Mouse (Mus musculus): ENCODE results near the gene Igdcc3. TPM values are rescaled to one million over a fixed set of nuclear protein-coding genes. Genes with fewer than 3 reads are reported as not detected.

Gene Igdcc3
- polyA plus RNA-seq, 1 experiment from 2014 or later, result 5.5 TPM

- WGBS, result 62% methylated on average over 3 of the region's 3 CpGs
- Histone ChIP-seq H3K9ac (no peak overlapping the region), H3K36me3 (no peaks in the 10 kb centered on the region), H3K27ac (ENCODE audit: poor library complexity, severe bottlenecking) (no peak overlapping the region), H3K27me3 (replicated peaks) (peaks cover 11% of the 10 kb centered on the region), H3K9me3 (replicated peaks) (no peaks in the 10 kb centered on the region), H3K4me2 (no peak overlapping the region), H3K4me1 (replicated peaks) (peaks cover 30% of the 10 kb centered on the region), H3K4me3 (no peak overlapping the region)
- ATAC-seq (ENCODE audit: insufficient number of reproducible peaks, low FRiP score), result no peak
These were observed 36.5 kb downstream of the Igdcc3 start for GRCm38 (mm10) chr9:65177497-65177896.

- H3K4me3 ChIP-seq, result no peak overlapping the region
- H3K27me3 ChIP-seq (replicated peaks), result peaks cover 11% of the 10 kb centered on the region
- no peak overlapping the region for H3K9ac ChIP-seq
- H3K4me2 ChIP-seq, result peak overlapping the region; percentile 61
- no peak for ATAC-seq (ENCODE audit: insufficient number of reproducible peaks, low FRiP score)
- H3K36me3 ChIP-seq, result no peaks in the 10 kb centered on the region
- 51% methylated on average over 10 of the region's 10 CpGs for WGBS
- peaks cover 30% of the 10 kb centered on the region for H3K4me1 ChIP-seq (replicated peaks)
- H3K27ac ChIP-seq (ENCODE audit: poor library complexity, severe bottlenecking), result no peak overlapping the region
- no peaks in the 10 kb centered on the region for H3K9me3 ChIP-seq (replicated peaks)
These were observed 36.9 kb downstream of the Igdcc3 start for GRCm38 (mm10) chr9:65177912-65178311.

GRCm38 (mm10) chr9:65178336-65179213, 37.6 kb downstream of the Igdcc3 start:
- H3K36me3 ChIP-seq, result no peaks in the 10 kb centered on the region
- peak overlapping the region; percentile 14 for H3K4me3 ChIP-seq
- peak; percentile 26; the same call in 1 of the 2 replicates for ATAC-seq (ENCODE audit: insufficient number of reproducible peaks, low FRiP score)
- H3K4me2 ChIP-seq, result peak overlapping the region; percentile 61
- H3K9ac ChIP-seq, result peak overlapping the region; percentile 38; the same call in 1 of the 2 replicates
- H3K4me1 ChIP-seq (replicated peaks), result peaks cover 30% of the 10 kb centered on the region
- H3K27ac ChIP-seq (ENCODE audit: poor library complexity, severe bottlenecking), result 0 out of 2 replicates have a peak overlapping the region, but pooled peaks have one; percentile 14
- peaks cover 11% of the 10 kb centered on the region for H3K27me3 ChIP-seq (replicated peaks)
- 8% methylated on average over 22 of the region's 22 CpGs for WGBS
- no peaks in the 10 kb centered on the region for H3K9me3 ChIP-seq (replicated peaks)

- Histone ChIP-seq H3K9ac (no peak overlapping the region), H3K4me2 (peak overlapping the region; percentile 19), H3K4me3 (no peak overlapping the region), H3K27me3 (replicated peaks) (peaks cover 11% of the 10 kb centered on the region), H3K36me3 (no peaks in the 10 kb centered on the region), H3K9me3 (replicated peaks) (no peaks in the 10 kb centered on the region), H3K27ac (ENCODE audit: poor library complexity, severe bottlenecking) (no peak overlapping the region), H3K4me1 (replicated peaks) (peaks cover 30% of the 10 kb centered on the region)
- 25% methylated on average over 17 of the region's 17 CpGs for WGBS
- ATAC-seq (ENCODE audit: insufficient number of reproducible peaks, low FRiP score), result no peak
These were observed 39.0 kb downstream of the Igdcc3 start for GRCm38 (mm10) chr9:65179817-65180624.

GRCm38 (mm10) chr9:65188599-65188998, 47.6 kb downstream of the Igdcc3 start:
- Histone ChIP-seq H3K27me3 (replicated peaks) (no peaks in the 10 kb centered on the region), H3K4me2 (no peak overlapping the region), H3K4me1 (replicated peaks) (peaks cover 13% of the 10 kb centered on the region), H3K9me3 (replicated peaks) (no peaks in the 10 kb centered on the region), H3K36me3 (no peaks in the 10 kb centered on the region), H3K4me3 (no peak overlapping the region), H3K27ac (ENCODE audit: poor library complexity, severe bottlenecking) (no peak overlapping the region), H3K9ac (no peak overlapping the region)
- ATAC-seq (ENCODE audit: insufficient number of reproducible peaks, low FRiP score), result no peak
- WGBS, result 4% methylated on average over 3 of the region's 3 CpGs

GRCm38 (mm10) chr9:65190306-65190705, 49.3 kb downstream of the Igdcc3 start:
- H3K4me1 ChIP-seq (replicated peaks), result peaks cover 23% of the 10 kb centered on the region
- no peak overlapping the region for H3K4me2 ChIP-seq
- H3K9me3 ChIP-seq (replicated peaks), result no peaks in the 10 kb centered on the region
- no peaks in the 10 kb centered on the region for H3K36me3 ChIP-seq
- H3K27ac ChIP-seq (ENCODE audit: poor library complexity, severe bottlenecking), result no peak overlapping the region
- H3K27me3 ChIP-seq (replicated peaks), result no peaks in the 10 kb centered on the region
- WGBS, result 79% methylated on average over 7 of the region's 7 CpGs
- H3K9ac ChIP-seq, result no peak overlapping the region
- ATAC-seq (ENCODE audit: insufficient number of reproducible peaks, low FRiP score), result no peak
- no peak overlapping the region for H3K4me3 ChIP-seq

GRCm38 (mm10) chr9:65191389-65191754, 50.4 kb downstream of the Igdcc3 start:
- no peaks in the 10 kb centered on the region for H3K27me3 ChIP-seq (replicated peaks)
- H3K9ac ChIP-seq, result no peak overlapping the region
- H3K4me1 ChIP-seq (replicated peaks), result peaks cover 32% of the 10 kb centered on the region
- H3K27ac ChIP-seq (ENCODE audit: poor library complexity, severe bottlenecking), result no peak overlapping the region
- no peak for ATAC-seq (ENCODE audit: insufficient number of reproducible peaks, low FRiP score)
- H3K36me3 ChIP-seq, result no peaks in the 10 kb centered on the region
- no peak overlapping the region for H3K4me2 ChIP-seq
- H3K4me3 ChIP-seq, result no peak overlapping the region
- WGBS, result 53% methylated on average over 2 of the region's 2 CpGs
- H3K9me3 ChIP-seq (replicated peaks), result no peaks in the 10 kb centered on the region

GRCm38 (mm10) chr9:65191755-65192469, 50.9 kb downstream of the Igdcc3 start:
- 52% methylated on average over 8 of the region's 8 CpGs for WGBS
- no peak overlapping the region for H3K27ac ChIP-seq (ENCODE audit: poor library complexity, severe bottlenecking)
- H3K27me3 ChIP-seq (replicated peaks), result no peaks in the 10 kb centered on the region

GRCm38 (mm10) chr9:65193214-65193613, 52.2 kb downstream of the Igdcc3 start:
- no peak for ATAC-seq (ENCODE audit: insufficient number of reproducible peaks, low FRiP score)
- H3K9ac ChIP-seq, result no peak overlapping the region
- peaks cover 35% of the 10 kb centered on the region for H3K4me1 ChIP-seq (replicated peaks)
- WGBS, result 70% methylated on average over 12 of the region's 12 CpGs
- no peaks in the 10 kb centered on the region for H3K36me3 ChIP-seq
- H3K27ac ChIP-seq (ENCODE audit: poor library complexity, severe bottlenecking), result no peak overlapping the region
- H3K4me2 ChIP-seq, result no peak overlapping the region
- no peaks in the 10 kb centered on the region for H3K9me3 ChIP-seq (replicated peaks)
- H3K27me3 ChIP-seq (replicated peaks), result no peaks in the 10 kb centered on the region
- no peak overlapping the region for H3K4me3 ChIP-seq

More at GRCm38 (mm10) chr9:65191755-65192469, 50.9 kb downstream of the Igdcc3 start:
- H3K4me3 ChIP-seq, result no peak overlapping the region
- H3K4me1 ChIP-seq (replicated peaks), result peaks cover 32% of the 10 kb centered on the region
- H3K4me2 ChIP-seq, result no peak overlapping the region
- H3K9me3 ChIP-seq (replicated peaks), result no peaks in the 10 kb centered on the region
- no peak overlapping the region for H3K9ac ChIP-seq
- H3K36me3 ChIP-seq, result no peaks in the 10 kb centered on the region
- no peak for ATAC-seq (ENCODE audit: insufficient number of reproducible peaks, low FRiP score)

- H3K4me2 ChIP-seq, result peak within 1 kb of the TSS; percentile 37
- WGBS, result 73% methylated on average over 4 of the region's 4 CpGs
- H3K4me1 ChIP-seq (replicated peaks), result peaks cover 37% of the 10 kb centered on the region
- no peaks in the 10 kb centered on the region for H3K9me3 ChIP-seq (replicated peaks)
- H3K36me3 ChIP-seq, result no peaks in the 10 kb centered on the region
- no peak within 1 kb of the TSS for H3K4me3 ChIP-seq
- H3K27me3 ChIP-seq (replicated peaks), result no peaks in the 10 kb centered on the region
- peak within 1 kb of the TSS; percentile 93 for H3K27ac ChIP-seq (ENCODE audit: poor library complexity, severe bottlenecking)
- ATAC-seq (ENCODE audit: insufficient number of reproducible peaks, low FRiP score), result no peak
- peak within 1 kb of the TSS; percentile 65 for H3K9ac ChIP-seq
These were observed 54.1 kb downstream of the Igdcc3 start, which contains the start of gene Parp16 for GRCm38 (mm10) chr9:65195053-65195452. Parp16 (plus strand) TSS chr9:65195353.

GRCm38 (mm10) chr9:65195621-65195981, 54.6 kb downstream of the Igdcc3 start:
- Histone ChIP-seq H3K4me2 (peak overlapping the region; percentile 37), H3K9me3 (replicated peaks) (no peaks in the 10 kb centered on the region), H3K27me3 (replicated peaks) (no peaks in the 10 kb centered on the region), H3K36me3 (no peaks in the 10 kb centered on the region), H3K4me1 (replicated peaks) (peaks cover 39% of the 10 kb centered on the region), H3K9ac (peak overlapping the region; percentile 65), H3K27ac (ENCODE audit: poor library complexity, severe bottlenecking) (peak overlapping the region; percentile 93), H3K4me3 (no peak overlapping the region)
- no peak for ATAC-seq (ENCODE audit: insufficient number of reproducible peaks, low FRiP score)
- WGBS, result 9% methylated on average over 8 of the region's 8 CpGs
